Mouse (Mus musculus): ENCODE measurements around the gene Mtfr1l.

GRCm38 (mm10) chr4:134543261-134543660, 8.1 kb upstream of the Mtfr1l start:
- TF ChIP-seq CTCF (IDR thresholded peaks at IDR 0.05; ENCODE audit: low read depth, low read length), result peak; percentile 83
- TF ChIP-seq POLR2A (IDR thresholded peaks at IDR 0.05; ENCODE audit: borderline replicate concordance, low read depth, low read length), result no peak

All from bone marrow macrophage, adult 2 months (primary cell).